Mouse (Mus musculus) spleen, adult 2 months (tissue): ENCODE measurements around the gene Cenpm.

ENCODE experiments used
- CTCF ChIP-seq: fragments of 200-500 bp; IDR thresholded peaks from 2 replicates; pipeline ENCODE4 v1.5.1; 2011; ENCODE audit warnings: mild to moderate bottlenecking, inconsistent platforms; ENCODE audit not compliant: insufficient read depth, insufficient read length, insufficient replicate concordance; ENCODE audit errors: extremely low read depth
- POLR2A ChIP-seq: fragments of 200-500 bp; IDR thresholded peaks from 2 replicates; pipeline ENCODE4 v1.6.1; 2011; ENCODE audit warnings: low read depth, low read length, inconsistent platforms

DNA sequence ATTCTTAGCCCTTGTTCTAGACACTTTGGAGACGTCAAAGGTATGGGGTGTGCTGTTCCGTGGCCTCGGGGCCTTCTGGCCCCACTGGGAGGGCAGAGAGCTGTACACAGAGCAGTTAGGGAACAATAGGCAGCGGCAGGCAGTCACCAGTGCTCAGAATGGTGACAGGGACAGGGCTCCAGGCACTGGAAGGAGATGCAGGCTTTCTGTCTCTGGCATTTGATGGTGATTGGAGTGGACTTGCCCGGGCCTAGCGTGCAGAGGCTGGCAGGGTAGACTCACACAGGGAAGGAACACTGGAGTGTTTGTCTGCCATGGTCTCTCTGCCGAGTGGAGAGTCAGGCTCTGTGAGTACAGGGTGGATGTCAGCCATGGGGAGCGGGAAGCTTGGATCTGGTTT is 51.9 kb downstream of the Cenpm start:
- TF ChIP-seq CTCF (no peak), POLR2A (no peak)
